ENCODE assay signal across 32 mouse cellular contexts in the genomic region with DNA sequence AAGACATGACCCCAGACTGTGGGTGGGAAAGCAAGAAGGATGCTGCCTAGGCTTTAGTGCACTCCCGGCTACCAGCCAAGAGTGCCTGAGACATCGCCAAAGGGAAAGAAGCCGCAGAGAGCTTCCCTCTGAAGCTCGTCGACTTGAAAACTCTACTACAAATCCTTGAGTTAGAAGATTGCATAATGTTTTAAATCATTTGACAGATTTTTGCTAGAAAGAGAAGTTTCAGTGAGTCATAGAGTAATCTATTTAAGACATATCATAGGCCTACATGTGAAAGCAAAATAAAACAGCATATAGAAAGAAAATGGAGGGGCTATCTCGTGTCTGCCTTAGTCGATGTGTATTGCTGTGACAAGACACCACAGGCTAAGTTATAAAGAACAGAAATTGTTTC. TPM values are rescaled to one million over a fixed set of nuclear protein-coding genes. Genes with fewer than 3 reads are reported as not detected.
DNase-seq lines count a peak whose midpoint lies in the region; ATAC-seq and TF ChIP-seq lines count a peak whose summit lies in the region.
"Had no signal": no experiment of that assay in that cellular context is flagged by ENCODE, and none has a peak within 500 bp of the region (broad histone marks: within the 10 kb centered on the region; RNA-seq: fewer than 3 reads in every experiment).

No protein-coding gene starts in this region.

- ATAC-seq in activated CD4-positive, CD25-positive, alpha-beta regulatory T cell, adult 4 months = no peak
- ATAC-seq: forebrain, embryonic 15.5 days; hindbrain, postnatal 0 days; inflammation-experienced regulatory T-cells, adult 6 months; intestine, embryonic 16.5 days; Patski had no signal

- DNase-seq in adrenal gland, postnatal 14 days = peak; percentile 23
- DNase-seq in adrenal gland, postnatal 10 days = no peak
- DNase-seq in gastrocnemius, adult 2 months = peak; percentile 35
- DNase-seq in gastrocnemius, adult 8-10 months (ENCODE audit: low spot score in 2 of 2) = no peak
- peak; percentile 22 for DNase-seq in right cerebral cortex, postnatal 14 days
- no peak for DNase-seq in right cerebral cortex, postnatal 36 days (ENCODE audit: low spot score in 2 of 2)
- DNase-seq: adrenal gland, adult 8-10 months; B cell, adult 2 months; cerebellum, adult 18-20 months; cerebellum, adult 9-11 months; cerebellum, postnatal 36 days; embryo, embryonic 11 days; gastrocnemius, postnatal 10 days; gastrocnemius, postnatal 36 days; heart, adult 2 months; heart, postnatal 14 days; heart, postnatal 4 days had no signal

- H3K4me3 ChIP-seq in gastrocnemius, adult 2 months = no peak overlapping the region
- H3K4me3 ChIP-seq: embryonic facial prominence, embryonic 10.5 days; embryonic facial prominence, embryonic 13.5 days; erythroblast, embryonic 14.5 days; forebrain, embryonic 12.5 days; forebrain, embryonic 15.5 days; heart, adult 2 months; heart, embryonic 10.5 days; heart, embryonic 13.5 days had no signal

- no peak for TF ChIP-seq CTCF in gastrocnemius, adult 2 months (IDR thresholded peaks at IDR 0.05)

- H3K27ac ChIP-seq in gastrocnemius, adult 2 months = no peak overlapping the region
- H3K27ac ChIP-seq: embryonic facial prominence, embryonic 10.5 days; embryonic facial prominence, embryonic 13.5 days; forebrain, embryonic 12.5 days; forebrain, embryonic 15.5 days; heart, adult 2 months; heart, embryonic 10.5 days; heart, embryonic 13.5 days; hindbrain, embryonic 14.5 days; hindbrain, postnatal 0 days had no signal

- intact Hi-C loops in gastrocnemius, adult 2 months (cut with DNase I) = no loop called here

RNA-seq across cellular contexts. Expression of a gene that starts 16.5 kb away (rescaled TPM):
- total RNA-seq in adrenal gland, postnatal 14 days (2021) = 5.0 and 6.6 TPM in 2 replicates
- 1 to 10 TPM; 4.6 to 8.2 TPM for total RNA-seq in adrenal gland, postnatal 10 days (2021)
- total RNA-seq in gastrocnemius, adult 2 months (2021) = 10 to 100 TPM; 11.3 to 14.3 TPM
- 10 to 100 TPM; 12.5 to 17.2 (median 13.2) TPM for total RNA-seq in gastrocnemius, adult 8-10 months (2022)
- not detected for polyA plus RNA-seq in activated CD4-positive, CD25-positive, alpha-beta regulatory T cell, adult 4 months (2017; shearing (Covaris generic))
- total RNA-seq: granulocyte monocyte progenitor cell, adult 5-6 weeks had no signal
- polyA plus RNA-seq: erythroblast, embryonic 14.5 days; G1E had no signal

Comparison
In these comparisons a context has a peak if more than half of its experiments do, and no peak if none do; other contexts are left out.
1. DNase-seq: peak in adrenal gland, postnatal 14 days (single experiment), gastrocnemius, adult 2 months (single experiment) and right cerebral cortex, postnatal 14 days (single experiment); none in adrenal gland, postnatal 10 days (single experiment), gastrocnemius, adult 8-10 months (0 of 2) and right cerebral cortex, postnatal 36 days (0 of 2).